Mouse (Mus musculus) megakaryocyte-erythroid progenitor cell, adult 5 weeks (primary cell): ENCODE measurements around the gene Myh14. TPM values are rescaled to one million over a fixed set of nuclear protein-coding genes. Genes with fewer than 3 reads are reported as not detected.

Experiments
- polyA plus RNA-seq: library from polyadenylated mRNA; stranded (reverse); fragments of >175 nt; gene quantifications from 2 replicates; pipeline ENCODE4 v1.2.3, GENCODE M21; 2012

Myh14 gene
- polyA plus RNA-seq = 0.20 and 0.25 TPM in 2 replicates

DNA sequence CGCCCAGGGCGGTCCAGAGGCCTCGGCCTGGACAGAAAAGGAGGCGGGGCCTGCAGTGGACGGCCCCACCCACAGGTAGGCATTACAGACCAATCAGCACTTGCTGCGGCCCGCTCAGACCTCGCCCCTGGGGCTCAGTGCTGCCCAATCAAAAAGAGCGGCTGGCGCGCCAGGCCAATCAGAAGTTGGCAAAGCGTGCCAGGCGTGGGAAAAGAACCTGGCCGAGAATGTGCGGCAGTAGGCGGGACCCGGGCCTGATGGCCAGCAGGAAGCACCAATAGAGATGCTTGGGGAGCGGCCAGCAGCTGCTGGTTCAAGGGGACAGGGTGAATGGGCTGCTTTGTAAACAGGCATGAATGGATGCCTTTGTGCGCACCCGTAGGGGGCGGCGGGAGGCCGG is at the start of gene Myh14:
Gene Myh14, minus strand, starts transcription at position 41 of the 400 bp plus-strand sequence.

DNA sequence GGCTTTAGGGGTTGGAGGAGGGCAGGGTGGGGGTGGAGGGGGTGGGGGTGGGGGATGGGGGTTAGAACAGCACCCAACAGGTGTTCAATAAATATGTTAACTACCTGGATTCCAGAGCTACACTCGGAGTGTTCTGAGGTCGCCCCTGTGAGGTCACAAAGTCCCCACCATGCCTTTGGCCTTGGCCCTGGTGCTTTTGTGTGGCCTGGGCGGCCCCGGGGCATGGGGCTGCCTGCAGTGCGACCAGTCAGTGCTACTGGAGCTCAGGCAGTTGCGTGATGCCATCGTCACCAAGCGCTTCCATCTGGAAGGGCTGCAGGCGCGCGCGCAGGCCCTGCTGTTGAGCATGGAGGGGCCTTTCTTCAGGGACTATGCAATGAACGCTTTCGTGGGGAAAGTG is 37.9 kb upstream of the Myh14 start, which contains the start of gene Izumo2:
Gene Izumo2, plus strand, starts transcription at position 169 of the 400 bp plus-strand sequence.

DNA sequence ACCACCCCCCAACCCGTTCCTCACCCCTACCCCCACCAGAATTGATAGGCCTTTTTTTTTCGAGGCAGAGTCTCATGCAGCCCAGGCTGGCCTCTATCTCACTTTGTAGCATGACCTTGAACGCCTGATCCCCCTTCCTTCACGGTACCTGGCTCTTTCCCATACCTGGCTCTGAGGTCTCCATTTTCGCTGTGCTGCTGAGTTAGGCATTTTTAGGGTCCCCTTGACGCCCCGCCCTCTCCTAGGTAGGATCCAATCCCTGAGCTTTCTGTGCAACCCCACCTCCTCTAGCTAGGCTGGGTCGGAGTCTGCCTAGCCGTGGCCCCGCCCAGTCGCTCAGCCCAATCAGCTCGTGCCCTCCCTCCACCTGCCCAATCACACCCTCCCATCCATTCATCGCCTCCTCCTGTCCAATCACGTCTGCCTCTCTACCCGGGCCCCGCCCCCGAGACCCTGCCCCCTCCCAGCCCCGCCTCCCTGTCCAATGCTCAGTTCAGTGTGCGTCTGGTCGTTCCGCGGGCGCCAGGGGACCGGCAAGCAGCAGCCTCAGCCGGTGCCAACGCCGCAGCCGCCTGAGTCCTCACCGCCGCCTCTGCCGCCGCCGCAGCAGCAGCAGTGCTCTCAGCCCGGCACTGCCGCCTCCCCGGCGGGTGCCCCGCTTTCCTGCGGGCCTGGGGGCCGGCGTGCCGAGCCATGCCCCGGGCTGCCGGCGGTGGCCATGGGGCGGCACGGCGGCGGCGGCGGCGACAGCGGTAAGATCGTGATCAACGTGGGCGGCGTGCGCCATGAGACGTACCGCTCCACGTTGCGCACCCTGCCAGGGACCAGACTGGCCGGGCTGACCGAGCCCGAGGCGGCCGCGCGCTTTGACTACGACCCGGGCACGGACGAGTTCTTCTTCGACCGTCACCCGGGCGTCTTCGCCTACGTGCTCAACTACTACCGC is 80.0 kb downstream of the Myh14 start, which contains the start of gene Kcnc3:
Gene Kcnc3, plus strand, starts transcription at position 263 of the 946 bp plus-strand sequence.

DNA sequence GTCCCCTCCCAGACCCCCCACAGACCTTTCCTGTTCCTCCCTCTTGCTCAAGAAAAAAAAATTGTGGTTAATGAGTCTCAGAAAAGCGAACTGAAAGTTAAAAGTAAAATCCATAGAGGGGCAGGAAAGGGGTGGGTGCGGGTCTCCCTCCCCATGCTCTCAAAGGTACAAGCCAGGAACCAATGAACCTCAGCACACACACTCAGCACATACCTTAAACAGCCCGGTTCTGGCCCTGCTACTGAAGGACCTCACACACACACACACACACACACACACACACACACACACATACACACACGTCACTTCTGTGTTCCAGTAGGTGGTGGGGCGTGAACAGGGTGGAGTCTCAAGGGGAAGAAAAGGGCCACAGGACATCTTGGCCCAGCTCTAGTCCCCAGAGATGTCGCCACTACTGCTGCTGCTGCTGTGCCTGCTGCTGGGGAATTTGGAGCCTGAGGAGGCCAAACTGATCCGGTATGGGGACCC is 98.4 kb downstream of the Myh14 start, which contains the start of gene Napsa:
Gene Napsa, plus strand, starts transcription at position 168 of the 489 bp plus-strand sequence.

Other genes with a start within 250 kb of the Myh14 start
- gene Lrrc4b, start 241.8 kb downstream of the Myh14 start, polyA plus RNA-seq = not detected in 2 replicates
- gene Aspdh, start 205.5 kb downstream of the Myh14 start, polyA plus RNA-seq = not detected in 2 replicates
- gene Josd2, start 202.9 kb downstream of the Myh14 start, polyA plus RNA-seq = 226 and 232 TPM in 2 replicates
- gene Emc10, start 174.3 kb downstream of the Myh14 start, polyA plus RNA-seq = 312 and 350 TPM in 2 replicates
- 4.4 and 8.6 TPM in 2 replicates for gene Fam71e1, start 174.3 kb downstream of the Myh14 start, polyA plus RNA-seq
- gene Mybpc2, start 146.2 kb downstream of the Myh14 start, polyA plus RNA-seq = 0.10 and 0.13 TPM in 2 replicates
- 5.7 and 20.9 TPM in 2 replicates for gene Spib, start 138.8 kb downstream of the Myh14 start, polyA plus RNA-seq
- 269 and 288 TPM in 2 replicates for gene Pold1, start 122.0 kb downstream of the Myh14 start, polyA plus RNA-seq
- gene Nr1h2, start 116.9 kb downstream of the Myh14 start, polyA plus RNA-seq = 429 and 491 TPM in 2 replicates
- 114 and 146 TPM in 2 replicates for gene Napsa, start 98.5 kb downstream of the Myh14 start, polyA plus RNA-seq
- gene Kcnc3, start 80.2 kb downstream of the Myh14 start, polyA plus RNA-seq = 4.8 and 5.4 TPM in 2 replicates
- not detected in 2 replicates for gene Izumo2, start 37.9 kb upstream of the Myh14 start, polyA plus RNA-seq
- gene Vrk3, start 77.6 kb upstream of the Myh14 start, polyA plus RNA-seq = 93.7 and 100 TPM in 2 replicates
- 0.17 and 0.26 TPM in 2 replicates for gene Zfp473, start 80.2 kb upstream of the Myh14 start, polyA plus RNA-seq
- 117 and 122 TPM in 2 replicates for gene Nup62, start 145.2 kb upstream of the Myh14 start, polyA plus RNA-seq
- gene Il4i1, start 145.5 kb upstream of the Myh14 start, polyA plus RNA-seq = 1.3 and 1.7 TPM in 2 replicates
- gene Atf5, start 145.8 kb upstream of the Myh14 start, polyA plus RNA-seq = 52.4 and 55.2 TPM in 2 replicates
- 312 and 349 TPM in 2 replicates for gene Akt1s1, start 178.1 kb upstream of the Myh14 start, polyA plus RNA-seq
- gene Tbc1d17, start 178.2 kb upstream of the Myh14 start, polyA plus RNA-seq = 64.8 and 67.6 TPM in 2 replicates
- gene Pnkp, start 186.3 kb upstream of the Myh14 start, polyA plus RNA-seq = 86.0 and 118 TPM in 2 replicates
- 237 and 280 TPM in 2 replicates for gene Ptov1, start 198.9 kb upstream of the Myh14 start, polyA plus RNA-seq
- gene Med25, start 221.9 kb upstream of the Myh14 start, polyA plus RNA-seq = 336 and 362 TPM in 2 replicates
- 67.0 and 68.3 TPM in 2 replicates for gene Fuz, start 225.2 kb upstream of the Myh14 start, polyA plus RNA-seq